Mouse (Mus musculus): ENCODE results near the gene Fcamr. TPM values are rescaled to one million over a fixed set of nuclear protein-coding genes. Genes with fewer than 3 reads are reported as not detected.

Gene Fcamr
- total and polyA plus RNA-seq, 3 experiments: 0.17 to 1.7 TPM; not detected in 1

DNA sequence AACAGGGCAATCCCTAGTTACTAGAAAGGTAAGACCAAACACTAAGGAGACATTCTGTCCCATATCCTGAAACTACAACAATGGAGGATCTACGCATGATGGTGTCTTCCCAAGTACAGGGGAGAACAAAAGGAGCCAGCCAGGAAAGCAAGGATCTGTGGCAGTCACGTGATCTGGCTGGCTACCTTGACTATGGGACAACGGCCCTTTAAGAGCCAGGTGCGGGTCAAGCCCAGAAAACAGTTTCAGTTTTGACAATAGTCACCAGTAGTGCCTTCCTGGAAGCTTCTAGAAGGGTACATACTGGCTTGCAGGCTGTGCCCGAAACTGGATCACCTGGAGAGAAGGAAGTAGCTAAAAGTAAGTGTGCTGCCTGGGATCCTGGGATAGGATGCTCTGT lies 25.7 kb downstream of the Fcamr start, which contains the start of gene Pigr:
Gene Pigr, plus strand, starts transcription at position 237 of the 400 bp plus-strand sequence.
- H3K9me3 ChIP-seq (replicated peaks; ENCODE audit: low read length): no peaks in the 10 kb centered on the region

GRCm38 (mm10) chr1:130828656-130829055 lies 28.0 kb downstream of the Fcamr start:
- no peak for DNase-seq (ENCODE audit: extremely low read depth)
- Histone ChIP-seq H3K27ac (ENCODE audit: insufficient read depth, low read depth) (no peak overlapping the region), H3K27me3 (replicated peaks) (no peaks in the 10 kb centered on the region), H3K4me3 (replicated peaks in 1 of 3; ENCODE audit: low read depth in 2 of 3, low read length in 2 of 3, poor library complexity in 1 of 3) (no peak overlapping the region), H3K36me3 (replicated peaks in 1 of 2; ENCODE audit: control insufficient read depth in 1 of 2, insufficient read depth in 1 of 2, low read length in 1 of 2) (no peaks in the 10 kb centered on the region), H3K79me2 (replicated peaks; ENCODE audit: control insufficient read depth, extremely low read depth, insufficient read depth, poor library complexity, severe bottlenecking) (no peaks in the 10 kb centered on the region), H3K9me3 (replicated peaks; ENCODE audit: low read length) (no peaks in the 10 kb centered on the region), H3K4me2 (ENCODE audit: insufficient read depth, low read depth, poor library complexity, severe bottlenecking) (no peak overlapping the region), H3K4me1 (ENCODE audit: control insufficient read depth in 1 of 2, insufficient read depth in 2 of 2) (peaks cover 2 to 40% of the 10 kb centered on the region in 2 experiments; a peak in 2 of 4 replicates), H3K9ac (ENCODE audit: insufficient read depth, low read depth) (no peak overlapping the region)
- dilution Hi-C loops (cut with MboI; ENCODE audit: extremely low pct_ligation_motif_present, extremely low pct_unique_long_range_greater_than_20kb, low sequenced_read_pairs) (no loop called here), in situ Hi-C loops (cut with MboI; ENCODE audit: low pct_ligation_motif_present, low pct_unique_long_range_greater_than_20kb, low sequenced_read_pairs) (no loop called here)
- TF ChIP-seq USF2 (conservative IDR thresholded peaks at IDR 0.05; ENCODE audit: low read depth, low read length): no peak
- TF ChIP-seq ELF1 (IDR thresholded peaks at IDR 0.05; ENCODE audit: low read depth, low read length): no peak
- TF ChIP-seq JUN (IDR thresholded peaks at IDR 0.05; ENCODE audit: insufficient read depth, low read depth, low read length): no peak

More for the DNA sequence above, 25.7 kb downstream of the Fcamr start, which contains the start of gene Pigr:
- no peak for TF ChIP-seq ETS1 (conservative IDR thresholded peaks at IDR 0.05; ENCODE audit: low read depth, low read length)
- no peak for TF ChIP-seq NRF1 (IDR thresholded peaks at IDR 0.05; ENCODE audit: low read depth, low read length)
- peak; percentile 55 for TF ChIP-seq USF2 (conservative IDR thresholded peaks at IDR 0.05; ENCODE audit: low read depth, low read length)
- TF ChIP-seq PAX5 (IDR thresholded peaks at IDR 0.05; ENCODE audit: low read length): no peak
- no peak for TF ChIP-seq E2F4 (IDR thresholded peaks at IDR 0.05; ENCODE audit: insufficient replicate concordance, low read depth, low read length)
- no peak for TF ChIP-seq GABPA (IDR thresholded peaks at IDR 0.05; ENCODE audit: insufficient replicate concordance, low read depth, low read length)
- TF ChIP-seq BHLHE40 (IDR thresholded peaks at IDR 0.05; ENCODE audit: low read depth, low read length): peak; percentile 57
- peak; percentile 61 for TF ChIP-seq USF1 (IDR thresholded peaks at IDR 0.05; ENCODE audit: low read depth, low read length)
- TF ChIP-seq UBTF (IDR thresholded peaks at IDR 0.05; ENCODE audit: low read depth, low read length): no peak
- TF ChIP-seq POLR2AphosphoS2 (IDR thresholded peaks at IDR 0.05; ENCODE audit: low read depth, low read length): no peak
- no peak for DNase-seq (ENCODE audit: extremely low read depth)
- no peaks in the 10 kb centered on the region for H3K27me3 ChIP-seq (replicated peaks)
- no peak within 1 kb of the TSS for H3K4me3 ChIP-seq (replicated peaks in 1 of 3; ENCODE audit: low read depth in 2 of 3, low read length in 2 of 3, poor library complexity in 1 of 3)
- no peaks in the 10 kb centered on the region for H3K36me3 ChIP-seq (replicated peaks in 1 of 2; ENCODE audit: control insufficient read depth in 1 of 2, insufficient read depth in 1 of 2, low read length in 1 of 2)
- dilution Hi-C loops (cut with MboI; ENCODE audit: extremely low pct_ligation_motif_present, extremely low pct_unique_long_range_greater_than_20kb, low sequenced_read_pairs): no loop called here
- no peak within 1 kb of the TSS for H3K4me2 ChIP-seq (ENCODE audit: insufficient read depth, low read depth, poor library complexity, severe bottlenecking)
- in situ Hi-C loops (cut with MboI; ENCODE audit: low pct_ligation_motif_present, low pct_unique_long_range_greater_than_20kb, low sequenced_read_pairs): no loop called here
- H3K9ac ChIP-seq (ENCODE audit: insufficient read depth, low read depth): no peak within 1 kb of the TSS
- H3K4me1 ChIP-seq (ENCODE audit: control insufficient read depth in 1 of 2, insufficient read depth in 2 of 2): peaks cover 2 to 38% of the 10 kb centered on the region in 2 experiments; a peak in 2 of 4 replicates
- H3K79me2 ChIP-seq (replicated peaks; ENCODE audit: control insufficient read depth, extremely low read depth, insufficient read depth, poor library complexity, severe bottlenecking): no peaks in the 10 kb centered on the region
- H3K27ac ChIP-seq (ENCODE audit: insufficient read depth, low read depth): no peak within 1 kb of the TSS
